Mouse (Mus musculus) CH12.LX (cell line): ENCODE measurements around the gene Mad1l1. TPM values are rescaled to one million over a fixed set of nuclear protein-coding genes. Genes with fewer than 3 reads are reported as not detected.

Source experiments
- DNase-seq: peaks from one replicate; pipeline ENCODE4 v3.0.0-alpha.2; 2013; ENCODE audit errors: extremely low read depth
- H3K27ac ChIP-seq: 2 replicates; pipeline ENCODE4 v1.5.1; 2012; ENCODE audit warnings: low read depth, mild to moderate bottlenecking, control low read depth, moderate library complexity; ENCODE audit not compliant: insufficient read depth
- H3K27me3 ChIP-seq: replicated peaks from 2 replicates; pipeline ENCODE3; 2012; ENCODE audit warnings: inconsistent platforms
- H3K36me3 ChIP-seq, 2 experiments: replicated peaks in 1 of 2; 2 replicates each; pipeline versions ENCODE3 to v1.6.1; 2012; ENCODE audit warnings: inconsistent platforms in 1 of 2, low read length in 1 of 2, mild to moderate bottlenecking in 1 of 2, mixed read lengths in 1 of 2, moderate library complexity in 1 of 2; ENCODE audit not compliant: control insufficient read depth in 1 of 2, insufficient read depth in 1 of 2
- H3K4me1 ChIP-seq, 2 experiments: 2 replicates each; pipeline ENCODE4 v1.6.1; 2012; ENCODE audit warnings: inconsistent platforms in 1 of 2, moderate library complexity in 1 of 2; ENCODE audit not compliant: insufficient read depth in 2 of 2, control insufficient read depth in 1 of 2
- H3K4me2 ChIP-seq: 2 replicates; pipeline ENCODE4 v1.6.1; 2012; ENCODE audit warnings: low read depth, mild to moderate bottlenecking, control low read depth; ENCODE audit not compliant: poor library complexity, insufficient read depth, severe bottlenecking
- H3K4me3 ChIP-seq, 3 experiments: fragments of 150-350 bp in 1 of 3; sonication (generic) in 1 of 3; replicated peaks in 1 of 3; 2 replicates each; pipeline versions ENCODE3 to v1.5.1; 2011 to 2012; ENCODE audit warnings: low read depth in 2 of 3, low read length in 2 of 3, mild to moderate bottlenecking in 2 of 3, moderate library complexity in 2 of 3, control low read depth in 1 of 3, improper control_type of control experiment in 1 of 3, inconsistent platforms in 1 of 3, mixed read lengths in 1 of 3; ENCODE audit not compliant: poor library complexity in 1 of 3
- H3K79me2 ChIP-seq: replicated peaks from 2 replicates; pipeline ENCODE4 v1.6.1; 2012; ENCODE audit warnings: mild to moderate bottlenecking, moderate library complexity; ENCODE audit not compliant: control insufficient read depth, poor library complexity, insufficient read depth, severe bottlenecking; ENCODE audit errors: extremely low read depth
- H3K9ac ChIP-seq: 2 replicates; pipeline ENCODE4 v1.6.1; 2012; ENCODE audit warnings: low read depth, mild to moderate bottlenecking, control low read depth, moderate library complexity; ENCODE audit not compliant: insufficient read depth
- H3K9me3 ChIP-seq: replicated peaks from 2 replicates; pipeline ENCODE3; 2012; ENCODE audit warnings: low read length, inconsistent platforms, mixed read lengths
- CHD1 ChIP-seq: IDR thresholded peaks from 2 replicates; pipeline ENCODE4 v1.6.1; 2012; ENCODE audit warnings: low read depth, low read length, improper control_type of control experiment, inconsistent platforms
- CHD2 ChIP-seq: IDR thresholded peaks from 2 replicates; pipeline ENCODE4 v1.6.1; 2011; ENCODE audit warnings: low read length, improper control_type of control experiment
- CTCF ChIP-seq, 2 experiments: IDR thresholded peaks in 1 of 2; conservative IDR thresholded peaks in 1 of 2; 2 replicates each; pipeline ENCODE4 v1.5.1; 2011 to 2012; ENCODE audit warnings: low read depth in 2 of 2, low read length in 2 of 2, improper control_type of control experiment in 1 of 2, inconsistent platforms in 1 of 2, mild to moderate bottlenecking in 1 of 2, moderate library complexity in 1 of 2
- EP300 ChIP-seq: IDR thresholded peaks from 2 replicates; pipeline ENCODE4 v1.6.1; 2011; ENCODE audit warnings: low read length, improper control_type of control experiment
- ETS1 ChIP-seq: conservative IDR thresholded peaks from 2 replicates; pipeline ENCODE4 v1.6.1; 2012; ENCODE audit warnings: low read depth, mild to moderate bottlenecking, inconsistent platforms, low read length, improper control_type of control experiment, moderate library complexity
- GABPA ChIP-seq: IDR thresholded peaks from 2 replicates; pipeline ENCODE4 v1.6.1; 2012; ENCODE audit warnings: low read depth, low read length, improper control_type of control experiment, inconsistent platforms; ENCODE audit not compliant: insufficient replicate concordance
- HCFC1 ChIP-seq: IDR thresholded peaks from 2 replicates; pipeline ENCODE4 v1.6.1; 2012; ENCODE audit warnings: low read depth, mild to moderate bottlenecking, inconsistent platforms, low read length, improper control_type of control experiment
- IRF4 ChIP-seq: IDR thresholded peaks from 2 replicates; pipeline ENCODE4 v1.6.1; 2014; ENCODE audit warnings: low read depth, mild to moderate bottlenecking, inconsistent platforms, low read length, improper control_type of control experiment
- JUN ChIP-seq: IDR thresholded peaks from 2 replicates; pipeline ENCODE4 v1.6.1; 2011; ENCODE audit warnings: low read depth, mild to moderate bottlenecking, low read length, improper control_type of control experiment, moderate library complexity; ENCODE audit not compliant: insufficient read depth
- JUND ChIP-seq: conservative IDR thresholded peaks from 2 replicates; pipeline ENCODE4 v1.6.1; 2011; ENCODE audit warnings: low read depth, low read length, improper control_type of control experiment
- KAT2A ChIP-seq: IDR thresholded peaks from 2 replicates; pipeline ENCODE4 v1.6.1; 2012; ENCODE audit warnings: low read length, improper control_type of control experiment, inconsistent platforms; ENCODE audit not compliant: insufficient replicate concordance
- MAFK ChIP-seq: IDR thresholded peaks from 2 replicates; pipeline ENCODE4 v1.6.1; 2011; ENCODE audit warnings: low read length, improper control_type of control experiment; ENCODE audit not compliant: insufficient replicate concordance
- MAZ ChIP-seq: IDR thresholded peaks from 2 replicates; pipeline ENCODE4 v1.6.1; 2012; ENCODE audit warnings: low read depth, mild to moderate bottlenecking, inconsistent platforms, low read length, improper control_type of control experiment, moderate library complexity
- MEF2A ChIP-seq: IDR thresholded peaks from 2 replicates; pipeline ENCODE4 v1.6.1; 2014; ENCODE audit warnings: low read depth, mild to moderate bottlenecking, inconsistent platforms, low read length, improper control_type of control experiment, borderline replicate concordance
- MXI1 ChIP-seq: IDR thresholded peaks from 2 replicates; pipeline ENCODE4 v1.6.1; 2011; ENCODE audit warnings: mild to moderate bottlenecking, low read depth, low read length, improper control_type of control experiment
- MYC ChIP-seq: IDR thresholded peaks from 2 replicates; pipeline ENCODE4 v1.6.1; 2011; ENCODE audit warnings: low read depth, mild to moderate bottlenecking, improper control_type of control experiment, low read length
- NELFE ChIP-seq: IDR thresholded peaks from 2 replicates; pipeline ENCODE4 v1.6.1; 2011; ENCODE audit warnings: low read depth, low read length, improper control_type of control experiment
- NRF1 ChIP-seq: IDR thresholded peaks from 2 replicates; pipeline ENCODE4 v1.6.1; 2014; ENCODE audit warnings: low read depth, mild to moderate bottlenecking, inconsistent platforms, low read length, improper control_type of control experiment, moderate library complexity
- PAX5 ChIP-seq: IDR thresholded peaks from 2 replicates; pipeline ENCODE4 v1.6.1; 2012; ENCODE audit warnings: low read length, inconsistent platforms, mixed read lengths
- POLR2AphosphoS2 ChIP-seq: IDR thresholded peaks from 2 replicates; pipeline ENCODE4 v1.6.1; 2011; ENCODE audit warnings: low read depth, low read length, improper control_type of control experiment
- RAD21 ChIP-seq: IDR thresholded peaks from 2 replicates; pipeline ENCODE4 v1.6.1; 2011; ENCODE audit warnings: low read depth, mild to moderate bottlenecking, low read length, improper control_type of control experiment, moderate library complexity
- SMC3 ChIP-seq: IDR thresholded peaks from 2 replicates; pipeline ENCODE4 v1.6.1; 2011; ENCODE audit warnings: low read depth, low read length, improper control_type of control experiment
- TCF12 ChIP-seq: IDR thresholded peaks from 2 replicates; pipeline ENCODE4 v1.6.1; 2014; ENCODE audit warnings: low read depth, mild to moderate bottlenecking, inconsistent platforms, low read length, improper control_type of control experiment
- USF1 ChIP-seq: IDR thresholded peaks from 2 replicates; pipeline ENCODE4 v1.6.1; 2014; ENCODE audit warnings: low read depth, mild to moderate bottlenecking, inconsistent platforms, low read length, improper control_type of control experiment
- ZC3H11A ChIP-seq: IDR thresholded peaks from 2 replicates; pipeline ENCODE4 v1.6.1; 2012; ENCODE audit warnings: low read depth, mild to moderate bottlenecking, inconsistent platforms, low read length, improper control_type of control experiment
- ZMIZ1 ChIP-seq: IDR thresholded peaks from 2 replicates; pipeline ENCODE4 v1.6.1; 2012; ENCODE audit warnings: low read depth, mild to moderate bottlenecking, inconsistent platforms, low read length, improper control_type of control experiment
- dilution Hi-C: fragments of 300-500 bp; cut with MboI; formaldehyde crosslinking; loops from 2 replicates; pipeline ENCODE4 v1.14.3; 2020; ENCODE audit warnings: low sequenced_read_pairs; ENCODE audit not compliant: extremely low pct_unique_long_range_greater_than_20kb, extremely low pct_ligation_motif_present
- in situ Hi-C: fragments of 300-500 bp; cut with MboI; formaldehyde crosslinking; loops from 3 replicates; pipeline ENCODE4 v1.14.3; 2019; ENCODE audit warnings: low sequenced_read_pairs, low pct_ligation_motif_present, low pct_unique_long_range_greater_than_20kb, mixed read lengths
- polyA plus RNA-seq: library from polyadenylated mRNA; unstranded; fragments of >175 nt; gene quantifications from 2 replicates; pipeline ENCODE4 v1.2.1, GENCODE M21; 2012; ENCODE audit warnings: low read depth; ENCODE audit not compliant: insufficient read length
- total RNA-seq, 2 experiments: library from RNA; depleted of rRNA; stranded (reverse); fragments of 300-350 nt in 1 of 2; fragments of >200 nt in 1 of 2; gene quantifications; 2 replicates each; pipeline ENCODE4 v1.2.3; 2012 to 2014

The Mad1l1 gene
- total and polyA plus RNA-seq, 3 experiments: 24.8 to 45.6 (median 28.9) TPM

DNA sequence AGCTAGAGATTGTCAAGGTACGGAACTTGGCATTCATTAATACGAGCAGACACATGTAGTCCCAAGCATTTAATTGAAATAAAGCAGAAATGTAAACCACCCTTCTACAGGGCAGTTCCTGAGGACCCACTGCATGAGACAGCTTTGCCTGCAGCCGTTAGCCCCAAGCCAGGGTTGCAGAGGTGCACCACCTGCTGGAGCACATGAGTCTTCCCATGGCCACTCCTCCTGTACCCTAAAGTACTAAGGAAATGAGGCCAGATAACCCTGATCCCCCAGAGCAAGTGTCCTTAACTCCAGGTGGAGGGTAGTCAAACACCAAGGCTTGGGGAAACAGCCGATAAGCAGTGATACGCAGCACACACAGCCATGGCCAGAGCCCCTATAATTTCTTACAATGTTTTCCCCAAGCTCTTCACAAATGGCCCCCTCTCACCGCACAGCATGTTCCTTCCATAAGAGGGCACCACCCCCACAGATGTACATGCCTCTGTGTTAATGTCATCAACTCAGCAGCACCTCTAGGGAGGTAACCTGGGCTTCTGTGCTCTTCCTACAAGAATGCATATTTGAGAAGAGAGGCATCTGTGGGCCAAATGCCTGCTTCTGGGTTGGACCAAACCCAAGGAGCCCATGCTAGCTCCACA, 283.6 kb downstream of the Mad1l1 start:
- Histone ChIP-seq H3K36me3 (peaks cover 0 to 63% of the 10 kb centered on the region in 2 experiments), H3K4me1 (peaks cover 0 to 7% of the 10 kb centered on the region in 2 experiments; a peak in 2 of 4 replicates)
- no peak for DNase-seq
- TF ChIP-seq PAX5 (no peak), MAZ (no peak), EP300 (no peak), RAD21 (peak; percentile 17), SMC3 (peak; percentile 2; the same call in 1 of the 2 replicates), CTCF (conservative IDR thresholded peaks at IDR 0.05 in 1 of 2, IDR thresholded peaks at IDR 0.05 in 1 of 2; ENCODE audit: low read depth in 2 of 2, low read length in 2 of 2) (peak in 1 of 2 experiments; percentile 22; a peak in 2 of 4 replicates), ETS1 (no peak), CHD2 (no peak), USF1 (no peak), NRF1 (no peak), POLR2AphosphoS2 (no peak), ZC3H11A (no peak), KAT2A (no peak), MAFK (no peak)
- TF ChIP-seq, all 38 proteins: peak for 3
- Histone ChIP-seq H3K4me3 (no peak overlapping the region), H3K27me3 (no peaks in the 10 kb centered on the region), H3K9me3 (no peaks in the 10 kb centered on the region), H3K27ac (no peak overlapping the region), H3K4me2 (no peak overlapping the region), H3K9ac (no peak overlapping the region), H3K79me2 (no peaks in the 10 kb centered on the region)
- in situ Hi-C loops (loop anchor here (10.0 kb wide), 1 partner anchor 193 kb away; no protein-coding TSS in a partner anchor), dilution Hi-C loops (no loop called here)

DNA sequence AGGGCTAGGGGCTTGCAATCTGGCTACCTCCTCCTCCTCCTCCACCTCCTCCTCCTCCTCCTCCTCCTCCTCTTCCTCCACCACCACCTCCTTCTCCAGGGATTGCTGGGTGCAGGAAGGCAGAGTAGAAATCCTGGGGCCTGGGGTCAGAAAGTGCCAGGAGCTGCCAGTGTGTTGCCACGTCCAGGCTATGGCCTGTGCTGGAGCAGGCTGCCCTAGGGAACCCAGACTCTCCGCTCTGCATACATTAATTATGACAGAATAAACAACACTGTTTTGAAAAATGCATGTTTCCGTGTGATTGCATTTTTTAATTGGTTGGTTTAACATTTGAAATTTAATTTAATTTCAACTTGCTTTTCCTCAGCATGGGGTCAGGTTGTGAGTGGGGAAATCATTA, 285.7 kb downstream of the Mad1l1 start:
- dilution Hi-C loops (no loop called here), in situ Hi-C loops (loop anchor here (10.0 kb wide), 1 partner anchor 191 kb away; no protein-coding TSS in a partner anchor)
- no peak for DNase-seq
- Histone ChIP-seq H3K27me3 (no peaks in the 10 kb centered on the region), H3K9me3 (no peaks in the 10 kb centered on the region), H3K27ac (no peak overlapping the region), H3K4me1 (peaks cover 0 to 7% of the 10 kb centered on the region in 2 experiments; a peak in 2 of 4 replicates), H3K36me3 (peaks cover 0 to 64% of the 10 kb centered on the region in 2 experiments), H3K4me3 (no peak overlapping the region), H3K4me2 (no peak overlapping the region), H3K9ac (no peak overlapping the region), H3K79me2 (no peaks in the 10 kb centered on the region)
- TF ChIP-seq CHD2 (no peak), NELFE (no peak), ZMIZ1 (no peak), JUN (no peak), HCFC1 (no peak), MXI1 (no peak), CHD1 (no peak), SMC3 (no peak), ETS1 (no peak), MYC (no peak), GABPA (no peak), MEF2A (no peak), JUND (no peak), IRF4 (no peak), CTCF (conservative IDR thresholded peaks at IDR 0.05 in 1 of 2, IDR thresholded peaks at IDR 0.05 in 1 of 2; ENCODE audit: low read depth in 2 of 2, low read length in 2 of 2) (no peak), TCF12 (no peak), EP300 (no peak), MAFK (no peak)
